Mouse (Mus musculus): ENCODE results near the gene Wnt4. TPM values are rescaled to one million over a fixed set of nuclear protein-coding genes. Genes with fewer than 3 reads are reported as not detected.

The Wnt4 gene
- total RNA-seq, 2 experiments from 2014 or later, result 0.28 to 0.32 TPM

- no peak for DNase-seq
These were observed 1.1 kb downstream of the Wnt4 start for GRCm38 (mm10) chr4:137278144-137279040.

DNA sequence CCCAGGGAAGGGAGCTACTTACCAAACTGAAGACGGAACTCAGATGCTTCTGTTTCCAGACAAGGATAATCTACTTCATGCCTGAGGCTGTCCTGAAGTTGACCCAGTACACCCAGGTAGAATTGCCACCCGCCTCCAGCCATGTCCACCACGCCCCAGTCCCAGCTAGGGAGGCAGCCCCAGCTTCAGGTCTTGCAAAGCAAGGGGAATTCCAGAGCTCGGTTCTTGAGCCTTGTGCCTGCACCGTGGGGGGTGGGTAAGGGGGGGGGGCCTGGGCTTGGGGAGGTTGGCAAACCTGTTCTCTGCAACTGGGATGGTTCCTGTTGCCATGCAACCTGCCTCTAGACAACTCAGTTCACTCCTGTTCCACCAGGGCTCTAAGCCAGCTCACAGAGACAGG, 2.1 kb downstream of the Wnt4 start:
- DNase-seq, result no peak

DNA sequence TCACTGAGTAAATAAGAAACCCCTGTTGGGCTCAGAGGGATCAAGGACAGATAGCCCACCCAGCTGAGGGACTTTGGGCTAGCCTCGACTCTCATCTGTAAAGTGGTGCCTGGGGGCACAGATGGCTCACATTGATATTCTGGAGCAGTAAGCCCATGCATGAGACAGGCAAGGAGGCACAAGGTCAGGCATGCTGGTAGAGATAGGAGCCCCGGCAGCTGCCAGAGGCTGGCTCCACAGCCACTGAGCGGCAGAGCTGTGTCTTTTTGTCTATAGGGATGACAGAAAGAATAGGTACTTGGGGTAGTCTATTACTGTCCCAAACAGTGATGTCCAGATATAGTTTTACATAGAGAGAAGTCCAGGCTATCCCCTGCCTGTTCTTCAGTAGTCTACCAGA, 4.0 kb downstream of the Wnt4 start:
- DNase-seq, result no peak

DNA sequence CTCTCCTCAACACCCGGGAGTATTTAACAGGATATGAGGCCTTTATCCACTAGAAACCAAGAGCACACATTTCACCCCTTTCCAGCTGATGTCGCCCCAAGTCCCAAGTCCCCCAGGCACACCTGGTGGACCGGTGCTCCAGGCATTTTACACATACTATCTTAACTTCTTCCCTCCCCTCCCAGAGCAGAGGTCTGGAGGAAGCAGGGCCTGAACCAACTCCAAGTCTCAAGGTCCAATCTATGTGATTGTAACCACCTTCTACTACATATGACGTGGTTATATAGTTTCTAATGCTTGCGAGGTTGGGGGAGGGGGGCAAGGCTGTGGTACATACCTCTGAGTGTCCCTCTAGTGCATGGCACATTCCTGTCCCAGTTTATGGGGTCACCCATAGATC, 4.8 kb downstream of the Wnt4 start:
- no peak for DNase-seq

GRCm38 (mm10) chr4:137282584-137283406, 5.5 kb downstream of the Wnt4 start:
- DNase-seq, result peak in 1 of 2 experiments; percentile 42

- no peak for DNase-seq
These were observed 6.1 kb downstream of the Wnt4 start for GRCm38 (mm10) chr4:137283407-137283732.

DNA sequence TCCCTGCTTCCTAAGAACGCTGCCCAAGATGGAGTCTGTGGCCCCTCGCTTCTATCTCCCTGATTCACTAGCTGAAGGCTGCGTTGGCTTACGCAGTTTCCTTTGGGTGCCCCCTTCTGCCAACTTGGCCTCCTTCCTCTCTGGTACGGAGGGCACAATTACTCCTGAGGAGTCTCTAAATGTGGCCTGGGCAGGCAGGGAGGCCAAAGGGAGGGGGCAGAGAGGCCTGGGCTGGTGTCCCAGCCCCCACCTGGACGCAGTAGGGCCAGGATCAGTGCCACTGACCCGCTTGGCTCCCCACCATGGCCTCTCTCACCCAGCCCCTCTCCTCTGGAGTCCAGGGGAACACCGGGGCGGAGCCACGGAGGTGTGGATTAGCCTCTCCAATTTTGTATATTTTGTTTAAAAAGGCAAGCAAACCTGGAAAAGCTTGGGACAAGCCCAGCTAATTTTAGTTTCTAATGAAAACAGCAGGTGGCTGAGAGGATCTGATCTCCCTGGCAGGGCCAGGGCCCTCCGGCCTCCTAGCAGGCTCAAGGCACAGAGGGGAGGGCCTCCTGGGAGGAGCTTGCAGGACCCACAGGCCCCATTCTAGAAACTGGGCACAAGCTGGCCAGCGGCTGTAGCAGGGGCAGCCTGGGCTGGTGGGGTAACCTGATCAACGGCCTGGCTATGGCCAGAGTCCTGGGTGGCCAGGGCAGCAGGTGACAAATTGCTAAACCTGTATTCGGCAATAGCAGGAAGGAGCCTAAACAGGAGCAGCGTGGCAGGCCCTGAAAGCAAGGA, 8.8 kb downstream of the Wnt4 start:
- DNase-seq, result no peak

DNA sequence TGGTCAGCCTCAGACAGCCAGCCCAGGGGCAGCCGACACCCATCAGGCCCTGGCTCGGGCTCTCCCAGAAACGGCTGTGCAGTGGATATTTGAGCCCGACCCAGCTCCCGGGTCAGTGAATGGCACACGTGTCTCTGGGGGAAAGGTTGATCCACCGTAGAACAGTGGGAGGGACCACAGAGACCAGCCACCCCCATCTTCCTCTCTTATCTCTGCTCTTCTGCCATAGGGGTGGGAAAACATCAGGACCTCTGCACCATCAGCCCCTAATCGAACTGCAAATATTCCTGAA, 9.3 kb downstream of the Wnt4 start:
- DNase-seq, result no peak

DNA sequence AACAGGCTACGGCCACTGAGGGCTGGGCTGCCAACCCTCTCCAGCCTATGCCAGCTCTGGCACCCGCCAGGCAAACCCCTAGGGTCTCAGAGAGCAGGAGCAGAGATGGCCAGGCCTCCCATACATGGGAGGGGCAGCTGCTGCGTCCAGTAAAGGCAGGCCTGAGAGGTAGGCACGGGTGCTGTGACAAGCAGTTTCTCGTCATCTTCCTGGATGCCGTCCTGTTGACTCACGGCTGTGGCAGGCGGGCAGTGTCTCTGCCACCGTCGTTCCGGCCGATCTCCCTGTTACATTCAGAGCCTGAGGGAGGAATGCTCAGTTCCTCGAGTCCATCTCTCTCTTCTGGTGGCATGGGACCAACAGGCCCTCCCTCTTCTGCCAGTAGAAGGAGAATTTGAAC, 9.9 kb downstream of the Wnt4 start:
- DNase-seq, result no peak

GRCm38 (mm10) chr4:137287818-137288217, 10.5 kb downstream of the Wnt4 start:
- DNase-seq, result peak in 1 of 2 experiments; percentile 71

DNA sequence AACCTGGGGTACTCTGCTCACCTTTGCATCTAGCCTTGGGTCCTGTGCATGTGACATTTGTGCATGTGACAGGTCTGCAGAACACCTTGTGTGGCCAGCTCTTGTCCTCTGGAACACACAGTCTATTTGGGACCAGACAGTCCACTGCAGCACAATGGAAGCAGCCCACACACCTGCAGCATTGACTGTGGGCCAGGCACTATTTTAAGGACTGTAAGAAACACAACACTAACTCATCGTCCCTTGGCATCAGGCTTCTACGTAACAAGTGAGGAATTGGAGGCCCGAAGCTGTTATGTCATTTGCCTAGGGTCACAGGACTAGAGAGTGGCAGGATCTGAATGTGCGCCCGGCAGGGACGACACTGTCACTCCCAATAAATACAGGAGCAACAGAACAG, 12.4 kb downstream of the Wnt4 start:
- DNase-seq, result no peak

GRCm38 (mm10) chr4:137290250-137290649, 13.0 kb downstream of the Wnt4 start:
- no peak for DNase-seq

DNA sequence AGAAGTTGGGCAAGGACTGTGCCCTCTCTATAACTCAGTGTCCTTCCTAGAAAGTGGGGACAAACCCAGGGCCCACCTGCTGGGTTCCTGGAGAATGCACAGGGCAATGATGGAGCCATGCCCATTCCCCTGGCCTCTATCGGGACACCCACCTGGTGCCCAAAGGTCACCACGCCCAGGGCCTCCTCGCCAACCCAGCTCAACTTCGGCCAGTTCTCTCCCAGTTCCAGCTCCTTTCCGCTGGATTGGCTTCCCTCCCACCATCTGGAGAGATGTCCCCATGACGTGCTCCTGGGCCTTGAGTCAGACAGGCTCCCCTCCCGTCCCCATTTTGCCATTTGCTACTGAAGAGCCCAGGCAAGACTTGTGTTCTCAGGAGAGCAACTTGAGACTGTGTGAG, 15.3 kb downstream of the Wnt4 start:
- DNase-seq, result peak in 1 of 2 experiments; percentile 42

DNA sequence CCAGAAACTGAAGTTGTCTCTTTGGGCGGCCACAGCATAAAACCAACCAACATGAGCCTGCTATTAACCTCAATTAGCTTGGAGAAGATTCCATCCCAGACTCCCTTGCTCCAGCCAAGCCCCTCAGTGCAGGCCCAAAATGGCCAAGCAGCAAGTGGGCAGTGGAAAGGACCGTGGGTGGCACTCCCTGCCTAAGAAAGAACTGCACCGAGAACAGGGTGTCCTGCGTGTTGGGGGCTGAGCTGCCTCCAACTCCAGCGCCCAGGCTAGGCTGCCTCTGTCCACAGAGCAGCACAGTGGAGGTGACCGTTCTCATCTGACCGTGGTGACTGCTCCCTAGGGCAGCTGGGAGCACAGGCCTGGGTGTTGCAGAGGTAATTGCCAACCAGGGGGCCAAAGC, 16.7 kb downstream of the Wnt4 start:
- DNase-seq, result no peak

DNA sequence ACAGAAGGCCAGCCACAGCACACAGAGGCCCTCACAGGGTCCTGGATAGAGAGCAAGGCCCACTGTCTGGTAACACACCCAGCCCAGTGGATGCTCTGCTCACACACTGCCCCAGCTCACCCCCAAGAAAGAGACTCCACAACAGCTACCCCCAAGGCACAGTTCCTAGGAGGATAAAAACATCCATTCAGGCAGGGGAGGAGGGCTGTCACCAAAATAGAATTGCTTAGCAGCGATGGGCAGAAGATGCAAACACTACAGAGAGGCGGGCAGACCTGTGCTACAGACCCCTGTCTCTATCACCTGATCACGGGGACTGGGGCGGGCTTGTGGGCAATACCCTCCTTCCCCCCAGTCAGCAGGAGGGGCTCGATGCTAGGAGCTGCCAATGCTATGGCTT, 17.2 kb downstream of the Wnt4 start:
- DNase-seq, result no peak

- DNase-seq, result no peak
These were observed 17.7 kb downstream of the Wnt4 start for GRCm38 (mm10) chr4:137294951-137295350.

DNA sequence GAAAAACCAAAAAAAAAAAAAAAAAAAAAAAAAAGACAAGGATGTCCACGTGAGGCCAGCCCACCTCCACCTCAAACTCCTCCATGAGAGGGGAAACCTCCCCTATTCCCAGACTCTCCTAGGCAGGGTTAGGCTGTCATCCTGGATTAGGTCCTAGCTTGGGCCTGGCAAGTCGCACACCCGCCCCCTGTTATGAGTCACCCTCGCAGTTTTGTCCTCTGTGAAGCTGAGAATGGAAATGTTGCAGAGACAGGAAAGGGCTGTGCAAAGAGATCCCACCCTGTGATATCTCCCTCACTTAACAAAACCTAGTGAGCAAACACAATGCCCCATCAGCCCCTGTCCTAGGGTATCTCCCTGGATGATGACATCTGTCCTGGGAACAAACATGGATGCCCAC, 20.3 kb downstream of the Wnt4 start:
- peak in 1 of 2 experiments; percentile 43 for DNase-seq

- DNase-seq, result peak; percentile 68 to 72
These were observed 21.1 kb downstream of the Wnt4 start for GRCm38 (mm10) chr4:137298406-137298805.

DNA sequence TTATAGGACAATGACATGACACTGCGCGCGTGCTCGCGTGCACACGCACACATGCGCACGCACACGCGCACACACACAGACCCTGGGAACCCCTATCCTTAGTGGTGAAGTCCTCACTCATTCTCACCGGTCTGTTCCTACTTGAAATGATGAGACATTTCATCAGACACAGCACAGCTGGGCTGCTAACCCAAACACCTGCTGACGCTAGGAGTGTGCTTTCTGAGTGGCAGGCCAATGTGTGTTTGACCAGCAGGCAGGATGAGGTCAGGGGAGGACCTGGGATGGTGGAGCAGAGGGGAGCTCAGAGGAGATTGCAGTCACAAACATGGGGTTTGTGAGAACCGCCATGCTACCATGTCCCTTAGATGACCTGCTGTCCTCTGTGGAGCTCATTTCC, 22.9 kb downstream of the Wnt4 start:
- no peak for DNase-seq

DNA sequence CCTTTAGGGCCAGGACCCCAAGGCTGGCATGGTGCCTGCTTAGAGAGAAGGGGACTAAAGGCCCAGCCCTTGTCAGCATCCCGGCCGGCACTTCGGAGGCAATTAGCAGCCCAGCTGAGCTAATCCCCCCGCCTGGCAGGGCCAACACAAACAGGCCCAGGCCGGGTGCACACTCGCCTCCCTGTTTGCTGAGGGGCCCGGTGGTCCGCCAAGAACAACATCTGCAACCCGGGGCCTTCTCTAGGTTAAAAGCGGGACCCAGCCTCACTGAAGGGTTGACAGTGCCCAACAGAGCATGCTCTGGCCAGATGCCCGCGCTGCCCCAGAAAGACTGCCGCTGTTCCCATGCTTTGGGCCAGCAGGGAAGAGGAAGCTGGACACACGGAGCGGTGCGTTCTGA, 24.3 kb downstream of the Wnt4 start:
- no peak for DNase-seq

- no peak for DNase-seq
These were observed 26.8 kb downstream of the Wnt4 start for GRCm38 (mm10) chr4:137304106-137304505.

DNA sequence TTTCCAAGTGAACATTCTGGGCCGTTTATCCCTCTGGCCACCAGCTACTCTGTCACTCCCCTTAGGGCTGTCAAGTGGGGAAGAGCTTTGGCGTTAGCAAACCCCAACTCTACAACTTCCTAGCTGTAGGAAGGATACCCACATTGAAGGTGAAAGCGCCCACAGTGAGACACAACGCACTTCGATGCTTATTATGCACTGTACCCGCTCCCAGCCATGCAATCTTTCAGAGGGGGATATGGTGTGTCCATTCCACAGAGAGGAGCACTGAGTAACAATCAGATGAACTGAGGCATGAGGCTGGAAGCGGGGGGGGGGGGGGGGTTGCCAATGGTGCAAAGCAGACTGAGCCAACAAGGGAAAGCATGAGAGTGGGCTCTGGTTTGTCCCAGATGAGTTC, 27.8 kb downstream of the Wnt4 start:
- DNase-seq, result no peak
